Comparison of ENCODE assay signal across 12 mouse cellular contexts in genomic region chr4:149868009-149868408, GRCm38 (mm10).
DNase-seq lines count a peak whose midpoint lies in the region; ATAC-seq and TF ChIP-seq lines count a peak whose summit lies in the region.
"Had no signal": no experiment of that assay in that cellular context is flagged by ENCODE, and none has a peak within 500 bp of the region (broad histone marks: within the 10 kb centered on the region; RNA-seq: fewer than 3 reads in every experiment).

No protein-coding gene starts in this region.

- no peak overlapping the region for H3K9ac ChIP-seq in heart, adult 2 months (ENCODE audit: low read depth, low read length)
- no peak overlapping the region for H3K9ac ChIP-seq in kidney, embryonic 15.5 days
- H3K9ac ChIP-seq: forebrain, embryonic 13.5 days; liver, embryonic 13.5 days; neural tube, embryonic 12.5 days had no signal

- intact Hi-C loops in heart, adult 2 months (cut with DNase I): no loop called here
- intact Hi-C loops in left cerebral cortex, postnatal 25 days (cut with DNase I): no loop called here

- TF ChIP-seq CTCF in heart, adult 2 months (IDR thresholded peaks at IDR 0.05): no peak

- H3K36me3 ChIP-seq in heart, adult 2 months (ENCODE audit: control insufficient read depth, insufficient read depth, low read length): no peaks in the 10 kb centered on the region
- H3K36me3 ChIP-seq in kidney, embryonic 15.5 days: no peaks in the 10 kb centered on the region
- H3K36me3 ChIP-seq: liver, embryonic 13.5 days; neural tube, embryonic 12.5 days had no signal

- TF ChIP-seq EP300 in heart, adult 2 months (IDR thresholded peaks at IDR 0.05; ENCODE audit: insufficient read depth, low read depth, low read length): no peak

- no peak for DNase-seq in heart, adult 2 months
- DNase-seq in heart, adult 8-10 months (ENCODE audit: low spot score): no peak
- no peak for DNase-seq in kidney, adult 11 months
- peak; percentile 52 for DNase-seq in ovary, adult 18-20 months (ENCODE audit: low spot score)
- no peak for DNase-seq in ovary, postnatal 36 days (ENCODE audit: low spot score)
- DNase-seq in left cerebral cortex, postnatal 25 days (ENCODE audit: low spot score in 2 of 2): no peak
- DNase-seq in spleen, postnatal 4 days (ENCODE audit: low spot score in 2 of 2): no peak
- DNase-seq: cerebellum, postnatal 25 days; liver, embryonic 13.5 days had no signal

- TF ChIP-seq POLR2A in heart, adult 2 months (IDR thresholded peaks at IDR 0.05; ENCODE audit: insufficient read depth, low read depth, low read length): no peak

- H3K27ac ChIP-seq in heart, adult 2 months: peak overlapping the region; percentile 47
- peak overlapping the region; percentile 82 for H3K27ac ChIP-seq in kidney, embryonic 15.5 days
- H3K27ac ChIP-seq: forebrain, embryonic 13.5 days; liver, embryonic 13.5 days; neural tube, embryonic 12.5 days had no signal

- no peak overlapping the region for H3K4me2 ChIP-seq in kidney, embryonic 15.5 days
- H3K4me2 ChIP-seq: forebrain, embryonic 13.5 days; liver, embryonic 13.5 days; neural tube, embryonic 12.5 days had no signal

- H3K4me3 ChIP-seq in heart, adult 2 months: no peak overlapping the region
- no peak overlapping the region for H3K4me3 ChIP-seq in kidney, embryonic 15.5 days (replicated peaks)
- H3K4me3 ChIP-seq: forebrain, embryonic 13.5 days; liver, embryonic 13.5 days; neural tube, embryonic 12.5 days had no signal

- no peaks in the 10 kb centered on the region for H3K27me3 ChIP-seq in heart, adult 2 months (ENCODE audit: control insufficient read depth, insufficient read depth, low read length)
- no peaks in the 10 kb centered on the region for H3K27me3 ChIP-seq in kidney, embryonic 15.5 days
- H3K27me3 ChIP-seq: forebrain, embryonic 13.5 days; neural tube, embryonic 12.5 days had no signal

- no peaks in the 10 kb centered on the region for H3K79me2 ChIP-seq in heart, adult 2 months (replicated peaks; ENCODE audit: control insufficient read depth, insufficient read depth, low read length)

- H3K4me1 ChIP-seq in heart, adult 2 months (ENCODE audit: control insufficient read depth, insufficient read depth, low read length): no peaks in the 10 kb centered on the region
- peaks cover 51% of the 10 kb centered on the region for H3K4me1 ChIP-seq in kidney, embryonic 15.5 days
- H3K4me1 ChIP-seq: forebrain, embryonic 13.5 days; liver, embryonic 13.5 days; neural tube, embryonic 12.5 days had no signal

- WGBS in heart, adult 2 months: 29% methylated on average over 9 of the region's 9 CpGs
- 40% methylated on average over 9 of the region's 9 CpGs for WGBS in kidney, embryonic 15.5 days

- 0 out of 2 replicates have a peak, but pooled peaks have one; percentile 3 for ATAC-seq in kidney, embryonic 15.5 days (replicated peaks; ENCODE audit: low FRiP score)
- ATAC-seq: forebrain, embryonic 13.5 days had no signal

- no peaks in the 10 kb centered on the region for H3K9me3 ChIP-seq in kidney, embryonic 15.5 days (replicated peaks)
- H3K9me3 ChIP-seq: forebrain, embryonic 13.5 days; liver, embryonic 13.5 days had no signal
